Mouse (Mus musculus) heart, postnatal 36 days (tissue): ENCODE results near the gene Tmed10. TPM values are rescaled to one million over a fixed set of nuclear protein-coding genes. Genes with fewer than 3 reads are reported as not detected.
A peak's percentile ranks its signal among the peaks of the same experiment; 100 is the strongest.

Source experiments
- DNase-seq, 2 experiments: peaks; one replicate each; pipeline ENCODE4 v3.0.0; 2021 to 2022
- intact Hi-C: fragments of 180-260 bp; cut with DNase I; formaldehyde crosslinking; loops from one replicate; pipeline ENCODE4 v1.15.1; 2025
- total RNA-seq, 2 experiments: library from RNA; stranded (reverse); gene quantifications; 2 replicates each; pipeline ENCODE4 v1.2.3; 2021

Tmed10 gene
- total RNA-seq, result 100 to 1,000 TPM; 158 to 175 TPM

GRCm38 (mm10) chr12:85374561-85375272, at the start of gene Tmed10:
Tmed10 (minus strand) TSS chr12:85374847.
- DNase-seq, result peak; percentile 87 to 89
- intact Hi-C loops, result loop anchor here (1.0 to 5.0 kb wide), 3 partner anchors 32 to 112 kb away; partner anchors contain the start of gene Fos

GRCm38 (mm10) chr12:85423236-85423635, 48.6 kb upstream of the Tmed10 start:
- no peak for DNase-seq
- intact Hi-C loops, result no loop called here

- intact Hi-C loops, result no loop called here
- no peak for DNase-seq
These were observed 47.9 kb upstream of the Tmed10 start for GRCm38 (mm10) chr12:85422536-85422935.

GRCm38 (mm10) chr12:85420945-85421344, 46.3 kb upstream of the Tmed10 start:
- intact Hi-C loops, result no loop called here
- DNase-seq, result no peak

- peak; percentile 48 to 51 for DNase-seq
- intact Hi-C loops, result no loop called here
These were observed 43.2 kb upstream of the Tmed10 start for GRCm38 (mm10) chr12:85417845-85418244.

- intact Hi-C loops, result no loop called here
- DNase-seq, result no peak
These were observed 41.7 kb upstream of the Tmed10 start for GRCm38 (mm10) chr12:85416298-85416697.

- DNase-seq, result no peak
- intact Hi-C loops, result no loop called here
These were observed 41.2 kb upstream of the Tmed10 start for GRCm38 (mm10) chr12:85415876-85416275.

GRCm38 (mm10) chr12:85411136-85411535, 36.5 kb upstream of the Tmed10 start:
- no peak for DNase-seq
- intact Hi-C loops, result no loop called here

GRCm38 (mm10) chr12:85397960-85398272, 23.3 kb upstream of the Tmed10 start:
- no peak for DNase-seq
- intact Hi-C loops, result no loop called here

GRCm38 (mm10) chr12:85397063-85397959, 22.7 kb upstream of the Tmed10 start:
- DNase-seq, result peak in 1 of 2 experiments; percentile 32
- intact Hi-C loops, result no loop called here

GRCm38 (mm10) chr12:85393981-85394380, 19.3 kb upstream of the Tmed10 start:
- DNase-seq, result no peak
- intact Hi-C loops, result no loop called here

- no peak for DNase-seq
- intact Hi-C loops, result no loop called here
These were observed 18.9 kb upstream of the Tmed10 start for GRCm38 (mm10) chr12:85393526-85393925.

- no peak for DNase-seq
- intact Hi-C loops, result no loop called here
These were observed 16.5 kb upstream of the Tmed10 start for GRCm38 (mm10) chr12:85391148-85391547.

GRCm38 (mm10) chr12:85389204-85390185, 14.8 kb upstream of the Tmed10 start:
- DNase-seq, result no peak
- intact Hi-C loops, result no loop called here

GRCm38 (mm10) chr12:85385995-85386375, 11.3 kb upstream of the Tmed10 start:
- no peak for DNase-seq
- intact Hi-C loops, result no loop called here

- peak in 1 of 2 experiments; percentile 42 for DNase-seq
- intact Hi-C loops, result no loop called here
These were observed 10.8 kb upstream of the Tmed10 start for GRCm38 (mm10) chr12:85385329-85385994.

GRCm38 (mm10) chr12:85382761-85383680, 8.4 kb upstream of the Tmed10 start:
- no peak for DNase-seq

GRCm38 (mm10) chr12:85381570-85381969, 6.9 kb upstream of the Tmed10 start:
- no peak for DNase-seq
- intact Hi-C loops, result no loop called here

More at GRCm38 (mm10) chr12:85382761-85383680, 8.4 kb upstream of the Tmed10 start:
- intact Hi-C loops, result no loop called here

GRCm38 (mm10) chr12:85380942-85381341, 6.3 kb upstream of the Tmed10 start:
- intact Hi-C loops, result no loop called here
- DNase-seq, result no peak
